Mouse (Mus musculus) left cerebral cortex, postnatal 36 days (tissue): Measurements from ENCODE around the gene Bri3. TPM values are rescaled to one million over a fixed set of nuclear protein-coding genes. Genes with fewer than 3 reads are reported as not detected.
A peak's percentile ranks its signal among the peaks of the same experiment; 100 is the strongest.

Source experiments
- DNase-seq, 2 experiments: peaks; one replicate each; pipeline ENCODE4 v3.0.0; 2021 to 2022; ENCODE audit warnings: low spot score in 2 of 2, mixed read lengths in 1 of 2
- intact Hi-C: fragments of 180-260 bp; cut with DNase I; formaldehyde crosslinking; loops from one replicate; pipeline ENCODE4 v1.15.1; 2025
- total RNA-seq, 2 experiments: library from RNA; stranded (reverse); gene quantifications; 2 replicates each; pipeline ENCODE4 v1.2.3; 2021

The Bri3 gene
- total RNA-seq, 2 experiments from 2014 or later = 68.4 to 79.1 TPM

DNA sequence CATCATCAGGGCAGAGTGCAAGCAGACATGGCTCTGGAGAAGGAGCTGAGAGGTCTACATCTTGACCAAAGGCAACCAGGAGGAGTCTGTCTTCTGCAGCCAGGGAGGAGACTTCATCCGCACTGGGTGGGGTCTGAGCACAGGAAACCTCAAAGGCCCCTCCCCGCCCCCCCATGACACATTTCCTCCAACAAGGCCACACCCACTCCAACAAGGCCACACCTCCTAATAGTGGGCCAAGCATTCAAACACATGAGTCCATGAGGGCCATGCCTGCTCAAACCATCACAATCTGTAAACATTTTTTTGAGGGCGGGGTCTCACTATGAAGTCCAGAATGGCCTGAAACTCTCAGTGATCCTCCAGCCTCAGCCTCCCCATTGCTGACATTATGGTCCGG, 135.2 kb downstream of the Bri3 start:
- DNase-seq = no peak
- intact Hi-C loops = no loop called here

DNA sequence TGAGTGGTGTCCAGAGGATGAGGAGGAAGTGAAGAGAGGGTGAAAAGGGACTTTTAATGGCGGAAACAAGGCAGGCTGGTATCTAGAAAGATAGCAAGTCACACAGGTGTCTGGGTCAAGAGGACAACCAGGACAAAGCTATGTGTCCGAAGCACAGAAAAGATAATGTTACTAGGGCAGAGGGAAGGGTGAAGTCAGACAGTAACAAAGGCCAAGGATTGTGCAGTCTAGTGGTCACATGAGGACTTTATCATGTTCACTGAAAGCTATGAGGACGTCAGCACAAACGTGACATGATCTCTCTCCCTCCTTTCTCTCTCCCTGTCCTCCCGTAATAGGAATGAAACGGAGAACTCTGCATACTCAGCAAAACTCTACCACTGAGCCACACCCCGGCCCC, 136.5 kb downstream of the Bri3 start:
- intact Hi-C loops = no loop called here
- no peak for DNase-seq

DNA sequence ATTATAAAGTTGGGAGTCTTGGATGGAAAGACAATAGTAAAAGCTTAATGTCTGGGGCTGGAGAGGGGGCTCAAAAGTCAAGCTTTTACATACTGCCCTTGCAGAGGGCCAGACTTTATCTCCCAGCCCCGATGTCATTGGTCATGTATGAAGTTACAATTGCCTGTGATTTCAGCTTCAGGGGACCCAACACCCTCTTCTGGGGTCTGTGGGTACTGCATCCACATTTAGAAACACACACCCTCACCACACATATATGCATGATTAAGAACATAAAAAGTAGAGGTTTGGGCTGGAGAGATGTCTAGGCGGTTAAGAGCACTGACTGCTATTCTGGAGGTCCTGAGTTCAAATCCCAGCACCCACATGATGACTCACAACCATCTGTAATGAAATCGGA, 137.5 kb downstream of the Bri3 start:
- DNase-seq = no peak
- intact Hi-C loops = no loop called here

DNA sequence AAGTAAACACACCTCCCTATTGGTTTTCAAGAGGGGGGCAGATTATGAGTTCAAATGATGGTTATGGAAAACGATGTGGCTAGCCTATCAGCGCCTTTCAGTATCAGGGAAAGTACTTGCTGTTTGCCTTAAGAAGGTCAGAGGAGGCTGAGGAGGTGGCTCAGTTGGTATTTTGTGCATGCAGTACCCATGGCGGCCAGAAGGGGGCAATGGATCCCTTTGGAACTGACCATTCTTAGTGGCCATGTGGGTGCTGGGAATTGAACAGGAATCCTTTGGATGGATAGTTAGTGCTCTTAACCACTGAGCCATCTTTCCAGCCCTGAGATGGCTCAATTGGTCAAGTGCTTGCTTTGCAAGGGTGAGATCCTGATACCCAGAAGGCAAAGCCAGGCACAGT, 139.7 kb downstream of the Bri3 start:
- DNase-seq = no peak
- intact Hi-C loops = no loop called here

DNA sequence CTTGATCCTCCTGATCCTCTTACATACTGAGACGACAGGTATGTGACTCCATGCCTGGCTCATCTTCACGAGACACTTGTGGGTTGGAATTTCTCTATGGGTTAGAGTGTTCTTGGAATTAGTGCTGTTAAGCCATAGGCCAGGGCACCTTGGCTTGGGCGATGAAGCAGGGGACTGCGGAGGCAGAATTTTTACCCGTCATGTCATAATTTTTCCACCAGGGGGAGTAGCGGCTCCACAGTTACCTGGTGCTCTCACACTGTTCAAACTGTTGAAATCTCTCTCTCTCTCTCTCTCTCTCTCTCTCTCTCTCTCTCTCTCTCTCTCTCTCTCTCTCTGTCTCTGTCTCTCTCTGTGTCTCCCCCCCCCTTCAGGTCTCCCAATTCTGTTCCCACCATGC, 143.6 kb downstream of the Bri3 start:
- intact Hi-C loops = loop anchor here (2.0 kb wide), 2 partner anchors 339 to 347 kb away; no protein-coding TSS in a partner anchor
- DNase-seq = peak; percentile 51 to 54

DNA sequence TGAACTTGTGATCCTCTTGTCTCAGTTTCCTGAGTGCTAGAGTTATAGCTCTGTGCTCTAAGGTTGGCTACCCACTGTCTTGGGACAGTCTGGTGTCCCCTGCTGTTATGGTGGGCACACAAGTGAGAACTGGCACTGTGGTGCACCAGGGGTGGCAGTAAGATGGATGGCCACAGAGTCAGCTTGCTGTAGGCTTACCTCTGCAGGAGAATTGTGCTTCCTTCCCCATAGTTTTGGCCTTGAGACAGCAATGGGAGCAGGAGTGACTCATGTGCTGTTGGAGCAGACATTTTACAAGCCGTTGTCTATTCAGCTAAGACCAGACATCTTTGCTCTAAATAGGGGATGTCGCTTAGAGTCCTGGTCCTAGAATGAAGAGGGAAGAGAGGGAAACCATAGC, 149.9 kb downstream of the Bri3 start:
- intact Hi-C loops = no loop called here
- no peak for DNase-seq

DNA sequence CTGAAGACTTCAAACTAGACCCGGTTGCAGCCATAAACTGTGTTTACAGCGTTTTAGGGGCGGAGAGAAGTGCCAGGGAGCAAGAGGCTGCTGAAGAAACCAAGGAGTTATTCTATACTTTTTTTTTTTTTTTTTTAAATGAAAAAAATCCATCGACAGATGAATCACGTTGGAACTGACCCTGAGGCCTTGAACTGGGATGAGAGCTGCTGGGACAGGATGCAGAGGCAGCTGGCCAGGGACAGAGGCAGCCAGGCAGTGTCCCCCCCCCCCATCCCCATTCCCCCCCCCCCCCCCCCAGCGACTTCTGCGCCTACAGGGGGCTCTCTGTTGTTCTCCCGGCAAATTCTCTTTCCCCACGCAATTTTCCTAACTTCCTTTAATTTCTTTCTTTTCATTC, 153.3 kb downstream of the Bri3 start:
- DNase-seq = no peak
- intact Hi-C loops = no loop called here

DNA sequence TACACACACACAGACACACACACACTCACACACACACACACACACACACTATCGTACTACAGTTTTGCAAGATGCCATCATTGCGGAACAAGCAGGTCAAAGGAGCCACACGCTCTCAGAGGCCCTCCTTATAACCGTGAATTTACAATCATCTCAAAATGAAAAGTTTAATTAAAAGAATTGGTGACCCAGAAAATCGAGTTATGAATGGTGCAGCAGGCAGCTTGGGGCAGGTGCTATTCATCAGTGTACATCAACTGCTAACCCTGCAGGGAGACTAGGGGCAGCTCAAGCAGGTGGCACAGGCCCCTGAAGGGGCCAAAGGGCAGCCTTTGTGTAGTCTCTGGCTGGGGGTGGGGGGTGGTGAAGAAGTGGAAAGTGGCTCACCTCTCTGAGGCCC, 156.6 kb downstream of the Bri3 start:
- intact Hi-C loops = no loop called here

DNA sequence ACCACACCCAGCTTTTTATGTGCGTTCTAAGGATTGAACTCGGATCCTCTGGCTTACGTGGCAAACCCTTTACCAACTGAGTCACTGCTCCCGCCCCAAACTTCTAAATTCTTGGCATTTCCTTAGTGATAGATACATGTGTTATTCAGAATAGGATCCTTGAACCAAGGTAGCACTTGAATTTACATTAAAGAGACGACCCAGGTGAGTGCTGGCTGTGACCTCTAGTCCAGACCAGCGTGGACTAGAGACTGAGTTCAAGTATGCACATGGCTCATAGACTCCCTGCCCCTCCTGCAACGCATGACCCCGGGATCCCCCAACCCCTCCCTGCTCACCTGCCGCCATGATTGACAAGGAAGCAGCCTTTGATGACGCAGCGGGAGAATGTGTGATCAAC, 162.0 kb downstream of the Bri3 start:
- no peak for DNase-seq
- intact Hi-C loops = no loop called here

More for the DNA sequence above, 156.6 kb downstream of the Bri3 start:
- DNase-seq = no peak

DNA sequence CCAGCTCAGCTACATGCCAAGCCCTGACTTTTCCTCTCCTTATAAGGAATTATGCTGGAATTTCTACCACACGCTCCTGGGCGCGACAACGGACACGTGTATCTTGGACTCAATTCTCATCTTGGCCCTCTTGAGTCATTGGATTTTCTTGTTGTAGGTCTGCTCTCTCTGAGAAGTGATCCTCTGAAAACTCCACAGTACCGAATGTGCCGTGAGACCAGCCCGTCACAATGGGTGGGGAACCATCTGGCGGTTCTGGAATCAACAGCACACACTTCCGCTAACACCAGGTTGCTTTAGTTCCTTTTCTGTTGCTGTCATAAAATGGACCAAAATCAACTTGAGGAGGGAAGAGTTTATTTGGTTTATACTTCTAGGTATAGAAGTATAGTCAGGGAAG, 166.4 kb downstream of the Bri3 start:
- DNase-seq = peak; percentile 29 to 54
- intact Hi-C loops = no loop called here

DNA sequence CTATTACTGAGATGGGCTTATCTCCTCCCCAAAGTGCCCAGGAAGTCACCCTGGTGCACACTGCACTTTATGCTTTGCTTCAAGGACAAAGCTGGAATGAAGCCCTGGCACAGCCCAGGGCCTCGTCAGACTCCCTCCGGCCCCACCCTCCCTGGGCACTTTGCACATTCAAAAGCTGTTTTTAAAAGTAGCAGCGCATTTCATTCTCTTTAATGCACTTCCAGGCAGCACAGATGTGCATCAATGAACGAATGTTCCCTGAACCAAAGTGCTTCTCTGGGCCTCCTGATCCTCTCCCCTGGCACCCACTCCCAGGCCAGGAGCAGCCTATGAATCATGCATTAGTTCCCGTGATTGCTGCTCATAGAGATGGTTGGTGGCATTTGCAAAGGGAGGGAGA, 167.5 kb downstream of the Bri3 start:
- intact Hi-C loops = no loop called here
- peak in 1 of 2 experiments; percentile 6 for DNase-seq

DNA sequence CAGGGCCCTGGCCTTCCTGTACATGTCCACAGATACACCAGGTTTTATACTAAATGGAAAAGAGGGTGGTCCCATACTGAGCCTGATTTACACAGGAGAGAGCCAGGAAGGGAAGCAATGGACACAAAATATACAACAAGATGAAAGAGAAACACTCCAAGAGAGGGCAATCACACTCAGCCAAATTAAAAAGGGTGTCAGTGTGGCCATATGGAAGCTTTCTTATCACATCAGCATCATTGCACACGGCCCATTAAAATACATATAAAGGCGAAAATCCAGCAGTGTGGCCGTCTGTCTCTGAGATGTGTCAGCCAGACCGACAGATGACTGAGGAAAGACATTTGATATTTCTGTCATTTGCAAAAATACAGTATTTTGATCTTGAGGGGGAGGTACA, 168.5 kb downstream of the Bri3 start:
- intact Hi-C loops = no loop called here
- no peak for DNase-seq

DNA sequence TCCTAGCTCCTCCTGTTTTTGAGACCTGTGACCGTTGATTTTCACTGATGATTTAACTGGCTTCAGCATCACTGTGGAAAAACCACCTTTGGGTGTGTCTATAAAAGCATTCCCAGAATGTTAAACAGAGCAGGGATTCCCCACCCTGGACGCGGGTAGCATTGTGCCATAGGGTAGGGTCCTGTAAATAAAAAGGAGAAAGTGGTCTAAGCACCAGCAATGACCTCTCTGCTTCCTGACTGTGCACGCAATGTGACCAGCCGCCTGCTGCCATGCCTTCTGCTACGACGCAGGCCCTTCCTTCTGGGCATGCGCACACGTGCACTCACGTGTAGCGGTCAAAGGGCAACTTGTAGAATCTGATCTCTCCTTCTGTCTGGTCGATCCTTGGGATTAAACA, 174.2 kb downstream of the Bri3 start:
- intact Hi-C loops = no loop called here
- DNase-seq = no peak

DNA sequence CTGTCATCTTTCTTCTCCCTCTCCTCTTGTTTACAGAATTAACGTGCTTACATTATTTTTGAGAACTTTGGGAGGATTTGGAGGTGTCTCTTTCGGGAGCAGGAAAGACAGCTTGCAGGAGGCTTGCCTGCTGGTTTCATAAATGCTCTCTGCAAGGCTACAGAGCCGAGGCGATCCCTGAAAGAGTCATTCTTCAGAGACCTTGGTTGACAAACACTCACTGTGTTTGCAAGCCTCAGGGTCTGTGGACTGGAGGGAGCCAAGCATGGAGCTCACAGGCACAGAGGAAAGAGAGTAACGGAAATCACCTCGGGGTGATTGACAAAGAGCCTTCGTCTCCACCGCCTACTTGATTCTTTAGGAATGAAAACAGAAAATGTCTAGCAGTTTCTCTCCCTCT, 175.8 kb downstream of the Bri3 start:
- intact Hi-C loops = no loop called here

DNA sequence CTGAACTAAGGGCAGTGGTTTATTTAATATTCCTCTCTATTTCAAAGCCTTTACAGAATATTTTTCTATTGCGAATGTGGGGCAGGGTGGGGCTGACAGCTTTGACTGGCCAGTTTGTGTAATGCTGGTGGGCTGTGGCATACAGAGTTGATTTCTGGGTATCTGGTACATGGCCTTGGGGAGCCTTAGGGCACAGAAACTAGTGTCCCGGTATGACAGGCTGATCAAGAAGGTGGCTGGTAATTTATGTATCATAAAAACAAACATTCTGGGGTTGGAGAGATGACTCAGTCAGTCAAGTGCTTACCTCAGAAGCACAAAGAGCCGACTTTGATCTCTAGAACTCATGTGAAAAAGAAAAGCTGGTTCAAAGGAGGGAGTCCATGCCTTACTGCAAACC, 182.5 kb downstream of the Bri3 start:
- no peak for DNase-seq
- intact Hi-C loops = no loop called here

More for the DNA sequence above, 175.8 kb downstream of the Bri3 start:
- DNase-seq = no peak

DNA sequence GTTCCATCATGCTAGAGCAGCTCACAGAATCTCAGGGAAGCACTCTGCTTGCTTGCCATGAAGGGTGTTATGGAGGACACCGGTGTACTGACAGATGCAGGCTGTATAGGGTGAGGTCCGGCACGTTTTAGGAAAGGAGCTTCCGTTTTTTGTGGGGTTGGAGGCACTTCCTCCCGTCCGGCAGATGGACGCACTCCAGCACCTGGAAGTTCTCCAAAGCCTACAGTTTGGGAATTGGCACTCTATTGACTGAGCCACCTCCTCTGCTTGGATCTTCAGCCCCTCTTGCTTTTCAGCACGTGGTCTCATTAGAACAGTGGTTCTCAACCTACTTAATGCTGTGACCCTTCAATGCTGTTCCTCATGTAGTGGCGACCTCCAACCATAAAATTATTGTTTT, 183.6 kb downstream of the Bri3 start:
- intact Hi-C loops = no loop called here
- DNase-seq = no peak

DNA sequence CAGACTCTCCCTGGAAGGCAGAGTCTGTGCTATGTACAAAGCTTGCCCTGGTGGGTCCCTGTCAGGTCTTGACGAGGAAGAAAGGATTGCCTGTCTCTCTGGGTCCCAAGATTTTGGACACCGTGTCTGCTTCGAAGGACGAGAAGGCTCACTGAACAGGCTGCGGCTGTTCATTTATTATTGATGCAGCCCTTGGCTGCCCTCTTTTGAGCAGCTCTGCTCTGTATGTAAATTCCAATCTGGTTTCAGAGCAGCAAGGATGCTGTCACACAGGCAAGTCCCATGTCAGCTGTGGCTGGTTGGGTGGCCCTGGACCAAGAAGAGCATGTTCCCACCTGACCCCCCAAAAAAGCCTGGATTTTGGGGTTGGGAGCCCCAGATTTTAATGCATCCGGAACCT, 187.2 kb downstream of the Bri3 start:
- no peak for DNase-seq
- intact Hi-C loops = no loop called here

DNA sequence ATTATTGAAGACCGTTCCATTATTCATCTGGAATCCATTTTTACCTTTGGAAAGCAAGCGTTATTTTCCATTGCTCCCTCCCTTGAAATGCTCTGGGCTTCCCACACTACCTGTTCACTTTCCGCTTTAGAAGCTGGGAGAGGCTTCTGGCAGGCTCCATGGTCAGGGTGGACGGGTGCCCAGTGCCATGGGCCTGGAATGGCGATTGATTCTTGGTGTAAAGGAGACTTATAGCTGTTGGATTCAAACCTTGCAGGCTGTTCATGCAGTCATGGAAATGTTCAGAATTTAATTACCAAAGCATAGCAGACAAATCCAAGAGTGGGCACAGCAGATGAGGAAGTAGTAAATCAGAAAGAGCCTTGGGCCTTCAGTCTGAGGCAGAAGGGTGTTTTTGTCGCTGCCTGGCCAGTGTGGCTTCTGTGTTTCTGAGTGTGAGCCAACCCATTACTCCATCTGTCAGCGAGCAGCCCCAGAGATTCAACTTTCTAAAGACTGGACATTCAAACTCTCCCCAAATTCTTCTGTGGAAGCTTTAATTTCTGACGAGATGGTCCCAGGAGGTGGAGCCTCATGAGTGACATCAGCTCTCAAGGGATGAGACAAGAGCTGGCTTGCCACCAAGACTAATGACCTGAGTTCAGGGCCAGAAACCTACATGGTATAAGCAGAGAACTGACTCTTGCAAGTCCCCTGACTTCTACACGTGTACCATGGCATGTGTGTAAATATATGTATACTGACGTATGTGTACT, 195.2 kb downstream of the Bri3 start:
- DNase-seq = no peak
- intact Hi-C loops = no loop called here

DNA sequence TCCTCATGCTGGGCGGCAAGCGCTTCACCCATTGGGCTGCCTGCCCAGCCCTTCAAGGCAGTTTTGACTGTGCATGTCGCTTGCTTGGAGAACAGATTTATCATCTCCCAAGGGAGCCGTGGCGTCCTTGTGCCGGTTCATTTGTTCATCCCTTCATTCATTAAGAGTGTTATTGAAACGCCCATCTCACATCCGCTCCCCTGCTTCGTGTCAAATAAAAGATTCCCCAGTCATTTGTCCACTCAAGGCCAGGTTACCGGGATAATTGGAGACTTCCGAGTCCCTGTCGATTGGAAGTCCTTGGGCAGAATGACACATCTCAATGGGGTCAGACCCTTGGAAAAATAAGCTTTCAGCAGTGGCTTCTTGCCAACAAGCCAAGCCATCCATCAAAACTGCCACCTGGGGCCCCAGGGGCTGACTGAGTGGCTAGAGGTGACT, 197.6 kb downstream of the Bri3 start:
- no peak for DNase-seq
- intact Hi-C loops = no loop called here

DNA sequence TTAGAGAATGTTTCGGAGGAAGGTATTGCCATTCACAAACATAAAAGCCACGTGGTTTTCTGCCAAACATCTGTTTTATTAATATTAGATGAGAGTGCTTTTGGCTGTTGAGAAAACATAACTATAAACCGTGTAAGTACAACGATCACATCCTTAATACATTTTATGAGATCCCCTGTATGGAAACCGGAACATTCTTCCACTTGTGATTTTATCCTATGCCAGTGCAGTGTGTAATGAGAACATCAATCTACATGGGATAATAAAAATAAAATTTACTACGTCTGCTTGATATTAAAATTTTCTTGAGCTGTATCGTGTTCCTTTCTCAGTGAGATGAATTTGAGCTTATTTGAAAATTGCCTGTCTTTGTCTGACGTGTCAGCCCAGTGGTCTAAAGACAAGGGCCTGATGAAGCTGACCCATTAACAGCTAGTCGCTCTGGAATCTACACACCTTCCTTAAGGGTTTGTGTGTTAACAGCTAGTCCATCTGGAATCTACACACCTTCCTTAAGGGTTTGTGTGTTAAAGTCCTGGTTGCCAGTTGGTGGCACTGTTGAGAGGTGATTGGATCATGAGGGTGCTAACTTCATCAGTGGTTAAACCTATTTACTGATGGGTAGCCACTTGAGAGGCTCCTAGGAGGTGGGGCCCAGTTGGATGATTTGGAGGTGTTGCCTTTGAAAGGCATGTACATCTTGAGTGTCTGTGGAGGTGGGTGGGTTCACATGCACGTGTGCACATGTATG, 202.4 kb downstream of the Bri3 start:
- DNase-seq = peak in 1 of 2 experiments; percentile 15
- intact Hi-C loops = loop anchor here (1.0 kb wide), 1 partner anchor 281 kb away; no protein-coding TSS in a partner anchor

DNA sequence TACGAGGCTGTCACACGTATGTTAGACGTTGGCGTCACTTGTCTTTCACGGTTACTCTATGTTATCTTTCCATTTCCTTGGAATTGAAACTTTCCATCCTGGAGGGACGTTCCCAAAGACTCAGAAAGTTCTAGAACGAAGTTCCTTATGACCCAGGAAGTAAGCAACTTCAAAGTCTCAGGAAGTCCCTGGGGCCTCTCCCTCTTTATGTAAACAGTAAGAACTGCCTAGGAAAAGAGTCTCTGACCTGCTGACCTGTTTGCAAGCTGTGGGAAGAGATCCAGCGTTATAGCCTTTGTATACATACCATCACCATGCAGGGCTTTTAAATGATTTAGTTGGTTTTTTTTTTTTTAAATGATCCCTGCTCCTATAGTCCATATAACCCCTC, 203.0 kb downstream of the Bri3 start:
- intact Hi-C loops = loop anchor here (1.0 kb wide), 1 partner anchor 280 kb away; no protein-coding TSS in a partner anchor
- DNase-seq = no peak
